Mouse (Mus musculus): ENCODE data around the gene Prtn3. TPM values are rescaled to one million over a fixed set of nuclear protein-coding genes. Genes with fewer than 3 reads are reported as not detected.
A peak's percentile ranks its signal among the peaks of the same experiment; 100 is the strongest.
"Not testable (repeated sequence)": the region's sequence is repeated elsewhere in the genome, so short reads cannot be mapped to it uniquely, and the experiment has no call there.

The Prtn3 gene
- polyA plus RNA-seq, 1 experiment from 2014 or later: 7.9 TPM

- H3K9ac ChIP-seq (ENCODE audit: low read depth, low read length): no peak overlapping the region
- H3K4me2 ChIP-seq (ENCODE audit: low read length): no peak overlapping the region
- H3K4me3 ChIP-seq (replicated peaks; ENCODE audit: low read depth, low read length): no peak overlapping the region
- 34% methylated on average over 3 of the region's 3 CpGs for WGBS
- ATAC-seq (replicated peaks; ENCODE audit: low FRiP score, low read depth) (0 out of 2 replicates have a peak, but pooled peaks have one; percentile 17), DNase-seq (ENCODE audit: low spot score) (no peak)
- no peak for TF ChIP-seq CTCF (IDR thresholded peaks at IDR 0.05; ENCODE audit: low read depth)
- H3K4me1 ChIP-seq (replicated peaks; ENCODE audit: insufficient read depth, low read length): peaks cover 37% of the 10 kb centered on the region
- H3K36me3 ChIP-seq (ENCODE audit: insufficient read depth, low read length): no peaks in the 10 kb centered on the region
- peak overlapping the region; percentile 62; the same call in 1 of the 2 replicates for H3K27ac ChIP-seq
- no peaks in the 10 kb centered on the region for H3K9me3 ChIP-seq (replicated peaks; ENCODE audit: low read length)
- H3K27me3 ChIP-seq (ENCODE audit: insufficient read depth, low read length): no peaks in the 10 kb centered on the region
These were observed 5.3 kb downstream of the Prtn3 start for GRCm38 (mm10) chr10:79879527-79879926.

DNA sequence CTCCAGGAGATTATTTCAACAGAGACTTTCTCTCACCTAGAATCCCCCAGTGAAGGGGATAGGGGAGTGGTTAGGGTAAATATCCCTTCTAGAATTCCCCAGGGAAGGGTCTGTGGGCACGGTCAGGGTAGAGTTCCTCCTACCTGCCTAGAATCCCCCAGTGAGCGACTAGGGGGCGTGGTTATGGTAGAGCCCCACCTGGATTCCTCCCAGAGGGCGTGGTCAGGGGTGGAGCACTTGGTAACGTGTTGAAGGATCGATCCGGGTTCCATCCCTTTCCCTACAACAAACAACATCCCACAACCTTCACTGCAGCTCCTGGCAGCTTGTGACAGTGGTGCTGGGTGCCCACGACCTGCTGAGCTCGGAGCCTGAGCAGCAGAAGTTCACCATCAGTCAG, 6.4 kb downstream of the Prtn3 start:
- Histone ChIP-seq H3K9me3 (replicated peaks; ENCODE audit: low read length) (no peaks in the 10 kb centered on the region), H3K27ac (no peak overlapping the region; the same call in 1 of the 2 replicates), H3K36me3 (ENCODE audit: insufficient read depth, low read length) (no peaks in the 10 kb centered on the region), H3K9ac (ENCODE audit: low read depth, low read length) (no peak overlapping the region), H3K27me3 (ENCODE audit: insufficient read depth, low read length) (no peaks in the 10 kb centered on the region), H3K4me3 (replicated peaks; ENCODE audit: low read depth, low read length) (no peak overlapping the region), H3K4me1 (replicated peaks; ENCODE audit: insufficient read depth, low read length) (peaks cover 31% of the 10 kb centered on the region), H3K4me2 (ENCODE audit: low read length) (no peak overlapping the region)
- no peak for ATAC-seq (replicated peaks; ENCODE audit: low FRiP score, low read depth)
- no peak for DNase-seq (ENCODE audit: low spot score)
- TF ChIP-seq CTCF (IDR thresholded peaks at IDR 0.05; ENCODE audit: low read depth): no peak
- WGBS: 19% methylated on average over 9 of the region's 9 CpGs

DNA sequence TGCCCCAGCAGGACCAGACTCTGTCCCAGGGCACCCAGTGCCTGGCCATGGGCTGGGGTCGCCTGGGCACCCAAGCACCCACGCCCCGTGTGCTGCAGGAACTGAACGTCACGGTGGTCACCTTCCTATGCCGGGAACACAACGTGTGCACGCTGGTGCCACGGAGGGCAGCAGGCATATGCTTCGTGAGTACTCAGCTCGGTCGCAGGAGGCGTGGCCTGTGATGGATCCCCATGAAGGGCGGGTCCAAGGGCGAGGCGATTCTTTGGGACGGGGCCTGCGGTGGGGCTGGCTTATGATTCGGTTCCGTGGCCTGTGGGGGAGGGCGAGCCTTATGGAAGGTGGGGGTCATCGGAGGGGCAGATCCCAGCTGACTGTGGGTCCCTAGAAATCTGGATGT, 7.7 kb downstream of the Prtn3 start:
- Histone ChIP-seq H3K9ac (ENCODE audit: low read depth, low read length) (no peak overlapping the region), H3K4me1 (replicated peaks; ENCODE audit: insufficient read depth, low read length) (peaks cover 31% of the 10 kb centered on the region), H3K4me2 (ENCODE audit: low read length) (peak overlapping the region; percentile 44), H3K9me3 (replicated peaks; ENCODE audit: low read length) (no peaks in the 10 kb centered on the region), H3K27ac (no peak overlapping the region), H3K4me3 (replicated peaks; ENCODE audit: low read depth, low read length) (no peak overlapping the region), H3K27me3 (ENCODE audit: insufficient read depth, low read length) (no peaks in the 10 kb centered on the region), H3K36me3 (ENCODE audit: insufficient read depth, low read length) (no peaks in the 10 kb centered on the region)
- 9% methylated on average over 22 of the region's 22 CpGs for WGBS
- ATAC-seq (replicated peaks; ENCODE audit: low FRiP score, low read depth) (0 out of 2 replicates have a peak, but pooled peaks have one; percentile 18), DNase-seq (ENCODE audit: low spot score) (no peak)
- no peak for TF ChIP-seq CTCF (IDR thresholded peaks at IDR 0.05; ENCODE audit: low read depth)

DNA sequence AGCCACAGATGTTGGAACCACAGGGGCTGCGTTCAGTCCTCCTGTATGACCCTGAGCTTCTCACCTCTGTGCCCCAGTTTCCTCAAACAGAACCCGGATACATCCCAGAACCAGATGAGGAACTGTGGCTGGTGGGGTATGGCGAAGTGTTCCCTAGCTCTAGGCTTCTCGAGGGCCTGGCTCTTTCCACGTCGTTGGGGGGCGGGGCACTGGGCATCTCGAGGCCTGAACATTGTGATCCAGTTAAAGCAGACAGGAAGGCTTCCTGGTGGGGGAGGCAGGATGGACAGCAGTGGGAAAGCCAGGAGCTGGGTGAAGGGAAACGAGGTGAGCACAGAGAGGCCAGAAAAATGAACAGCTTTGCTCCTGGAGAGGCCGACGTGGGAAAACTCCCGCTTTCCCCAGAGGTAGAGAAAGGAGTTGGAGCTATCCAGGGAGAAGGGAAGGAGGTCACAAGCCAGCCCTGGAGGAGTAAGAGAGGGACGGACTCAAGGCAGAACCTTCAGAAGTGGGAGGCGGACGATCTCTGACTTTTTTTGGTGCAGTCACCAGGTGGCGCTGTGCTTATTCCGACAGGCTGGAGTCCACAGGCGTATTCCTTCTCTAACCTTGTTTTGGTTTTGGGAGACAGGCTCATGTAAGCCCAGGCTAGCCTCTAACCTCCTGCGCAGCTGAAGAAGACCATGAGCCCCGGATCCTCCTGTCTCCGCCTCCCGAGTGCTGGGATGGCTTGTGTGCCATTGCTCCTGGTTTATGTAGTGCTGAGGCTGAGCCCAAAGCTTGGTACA, 9.2 kb downstream of the Prtn3 start:
- TF ChIP-seq CTCF (IDR thresholded peaks at IDR 0.05; ENCODE audit: low read depth): peak; percentile 82
- no peaks in the 10 kb centered on the region for H3K27me3 ChIP-seq (ENCODE audit: insufficient read depth, low read length)
- DNase-seq (ENCODE audit: low spot score) (peak; percentile 91), ATAC-seq (replicated peaks; ENCODE audit: low FRiP score, low read depth) (no peak)
- H3K4me3 ChIP-seq (replicated peaks; ENCODE audit: low read depth, low read length): no peak overlapping the region
- H3K36me3 ChIP-seq (ENCODE audit: insufficient read depth, low read length): no peaks in the 10 kb centered on the region
- H3K9me3 ChIP-seq (replicated peaks; ENCODE audit: low read length): no peaks in the 10 kb centered on the region
- H3K27ac ChIP-seq: no peak overlapping the region
- H3K4me2 ChIP-seq (ENCODE audit: low read length): peak overlapping the region; percentile 24; the same call in 1 of the 2 replicates
- WGBS: 15% methylated on average over 22 of the region's 22 CpGs
- H3K9ac ChIP-seq (ENCODE audit: low read depth, low read length): no peak overlapping the region
- peaks cover 22% of the 10 kb centered on the region for H3K4me1 ChIP-seq (replicated peaks; ENCODE audit: insufficient read depth, low read length)

DNA sequence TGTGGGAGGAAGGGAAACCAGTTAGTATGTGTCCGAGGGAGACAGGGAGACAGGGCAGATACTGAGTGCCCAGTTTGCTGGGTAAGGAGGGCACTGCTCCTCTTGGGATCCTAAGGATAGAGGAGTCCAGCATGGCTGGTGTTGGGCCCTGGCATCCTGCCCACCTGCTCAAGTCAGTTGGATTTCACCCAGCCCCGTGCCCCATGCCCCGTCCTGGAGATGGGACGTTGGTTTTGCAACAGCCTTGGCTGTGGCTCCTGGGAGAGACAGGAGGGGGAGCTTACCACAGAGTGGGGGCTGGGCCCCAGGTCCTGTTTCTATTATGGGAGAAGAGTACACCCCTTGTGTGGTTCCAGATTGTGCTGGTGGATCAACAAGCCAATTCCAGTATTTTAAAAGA, 10.2 kb downstream of the Prtn3 start:
- H3K4me3 ChIP-seq (replicated peaks; ENCODE audit: low read depth, low read length): no peak overlapping the region
- no peak for TF ChIP-seq CTCF (IDR thresholded peaks at IDR 0.05; ENCODE audit: low read depth)
- WGBS: 50% methylated on average over 4 of the region's 4 CpGs
- H3K4me2 ChIP-seq (ENCODE audit: low read length): no peak overlapping the region
- no peak overlapping the region for H3K27ac ChIP-seq
- no peaks in the 10 kb centered on the region for H3K36me3 ChIP-seq (ENCODE audit: insufficient read depth, low read length)
- ATAC-seq (replicated peaks; ENCODE audit: low FRiP score, low read depth) (no peak), DNase-seq (ENCODE audit: low spot score) (no peak)
- peaks cover 19% of the 10 kb centered on the region for H3K4me1 ChIP-seq (replicated peaks; ENCODE audit: insufficient read depth, low read length)
- H3K9me3 ChIP-seq (replicated peaks; ENCODE audit: low read length): no peaks in the 10 kb centered on the region
- no peaks in the 10 kb centered on the region for H3K27me3 ChIP-seq (ENCODE audit: insufficient read depth, low read length)
- H3K9ac ChIP-seq (ENCODE audit: low read depth, low read length): no peak overlapping the region

DNA sequence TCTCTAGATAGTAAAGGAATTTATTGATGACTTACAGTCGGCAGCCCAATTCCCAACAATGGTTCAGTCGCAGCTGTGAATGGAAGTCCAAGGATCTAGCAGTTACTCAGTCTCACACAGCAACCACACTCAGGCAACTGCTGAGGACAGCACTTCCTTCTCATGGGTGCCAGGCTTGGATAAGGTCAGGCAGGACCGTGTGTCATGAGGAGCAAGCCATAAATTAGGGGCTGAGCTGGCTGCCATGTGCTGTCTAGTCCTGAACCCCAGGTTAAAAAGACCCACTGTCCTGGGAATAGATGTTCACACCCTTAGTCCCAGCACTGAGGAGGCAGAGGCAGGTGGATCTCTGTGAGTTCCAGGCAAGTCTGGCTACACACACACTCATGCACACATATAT, 10.7 kb downstream of the Prtn3 start:
- H3K4me3 ChIP-seq (replicated peaks; ENCODE audit: low read depth, low read length); H3K9ac ChIP-seq (ENCODE audit: low read depth, low read length); DNase-seq (ENCODE audit: low spot score); H3K36me3 ChIP-seq (ENCODE audit: insufficient read depth, low read length); H3K27me3 ChIP-seq (ENCODE audit: insufficient read depth, low read length); H3K9me3 ChIP-seq (replicated peaks; ENCODE audit: low read length); H3K4me2 ChIP-seq (ENCODE audit: low read length); H3K27ac ChIP-seq; ATAC-seq (replicated peaks; ENCODE audit: low FRiP score, low read depth): not testable (repeated sequence)
- 54% methylated on average over 2 of the region's 3 CpGs for WGBS
- peaks cover 14% of the 10 kb centered on the region for H3K4me1 ChIP-seq (replicated peaks; ENCODE audit: insufficient read depth, low read length)

Data from kidney, postnatal 0 days (tissue).